Mouse (Mus musculus): ENCODE results near the gene Cox20. TPM values are rescaled to one million over a fixed set of nuclear protein-coding genes. Genes with fewer than 3 reads are reported as not detected.
"Not testable (repeated sequence)": the region's sequence is repeated elsewhere in the genome, so short reads cannot be mapped to it uniquely, and the experiment has no call there.

Gene Cox20
- polyA plus RNA-seq, 1 experiment from 2014 or later: 129 TPM

GRCm38 (mm10) chr1:178341435-178341834, 22.5 kb downstream of the Cox20 start:
- H3K9me3 ChIP-seq (ENCODE audit: control insufficient read depth, low read length): no peaks in the 10 kb centered on the region
- H3K9ac ChIP-seq (replicated peaks; ENCODE audit: low read depth, low read length): no peak overlapping the region
- ATAC-seq: no peak
- 85% methylated on average over 3 of the region's 3 CpGs for WGBS
- no peak overlapping the region for H3K4me2 ChIP-seq (ENCODE audit: low read length)
- H3K36me3 ChIP-seq (ENCODE audit: control insufficient read depth, insufficient read depth): no peaks in the 10 kb centered on the region
- H3K4me3 ChIP-seq (replicated peaks; ENCODE audit: low read length): no peak overlapping the region
- no peak overlapping the region for H3K27ac ChIP-seq (ENCODE audit: low read length)
- peaks cover 4% of the 10 kb centered on the region for H3K4me1 ChIP-seq (replicated peaks; ENCODE audit: control insufficient read depth, insufficient read depth, low read length)
- no peaks in the 10 kb centered on the region for H3K27me3 ChIP-seq (replicated peaks; ENCODE audit: control insufficient read depth, insufficient read depth, low read length)

- H3K4me1 ChIP-seq (replicated peaks; ENCODE audit: control insufficient read depth, insufficient read depth, low read length): peaks cover 4% of the 10 kb centered on the region
- no peaks in the 10 kb centered on the region for H3K9me3 ChIP-seq (ENCODE audit: control insufficient read depth, low read length)
- H3K27ac ChIP-seq (ENCODE audit: low read length): no peak overlapping the region
- H3K4me3 ChIP-seq (replicated peaks; ENCODE audit: low read length): no peak overlapping the region
- 63% methylated on average over 1 of the region's 1 CpGs for WGBS
- H3K27me3 ChIP-seq (replicated peaks; ENCODE audit: control insufficient read depth, insufficient read depth, low read length): no peaks in the 10 kb centered on the region
- ATAC-seq: no peak
- H3K36me3 ChIP-seq (ENCODE audit: control insufficient read depth, insufficient read depth): no peaks in the 10 kb centered on the region
- no peak overlapping the region for H3K4me2 ChIP-seq (ENCODE audit: low read length)
- H3K9ac ChIP-seq (replicated peaks; ENCODE audit: low read depth, low read length): no peak overlapping the region
Measured at GRCm38 (mm10) chr1:178342063-178342462, 23.1 kb downstream of the Cox20 start.

DNA sequence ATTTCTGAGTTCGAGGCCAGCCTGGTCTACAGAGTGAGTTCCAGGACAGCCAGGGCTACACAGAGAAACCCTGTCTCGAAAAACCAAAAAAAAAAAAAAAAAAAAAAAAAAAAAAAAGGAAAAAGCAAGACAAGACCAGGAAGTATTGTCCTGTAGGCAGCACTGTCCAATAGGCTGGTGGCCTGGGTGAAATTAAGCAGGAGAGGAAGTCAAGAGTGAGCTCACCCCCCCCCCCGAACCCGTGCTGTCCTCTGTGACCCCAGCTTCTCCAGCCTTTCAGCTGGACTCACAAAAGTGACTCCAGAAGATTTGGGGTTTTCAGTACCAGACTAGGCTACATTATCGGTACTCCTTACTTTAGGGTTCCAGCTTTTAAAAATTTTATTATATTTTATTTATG, 23.7 kb downstream of the Cox20 start:
- WGBS: 88% methylated on average over 4 of the region's 5 CpGs
- Histone ChIP-seq H3K36me3 (ENCODE audit: control insufficient read depth, insufficient read depth) (no peaks in the 10 kb centered on the region), H3K27me3 (replicated peaks; ENCODE audit: control insufficient read depth, insufficient read depth, low read length) (no peaks in the 10 kb centered on the region), H3K27ac (ENCODE audit: low read length) (no peak overlapping the region), H3K4me2 (ENCODE audit: low read length) (no peak overlapping the region), H3K9me3 (ENCODE audit: control insufficient read depth, low read length) (no peaks in the 10 kb centered on the region), H3K4me3 (replicated peaks; ENCODE audit: low read length) (no peak overlapping the region), H3K9ac (replicated peaks; ENCODE audit: low read depth, low read length) (no peak overlapping the region), H3K4me1 (replicated peaks; ENCODE audit: control insufficient read depth, insufficient read depth, low read length) (peaks cover 4% of the 10 kb centered on the region)
- ATAC-seq: no peak

GRCm38 (mm10) chr1:178344071-178344805, 25.3 kb downstream of the Cox20 start:
- H3K27ac ChIP-seq (ENCODE audit: low read length); H3K27me3 ChIP-seq (replicated peaks; ENCODE audit: control insufficient read depth, insufficient read depth, low read length); ATAC-seq; H3K4me2 ChIP-seq (ENCODE audit: low read length); H3K9ac ChIP-seq (replicated peaks; ENCODE audit: low read depth, low read length); H3K4me3 ChIP-seq (replicated peaks; ENCODE audit: low read length); H3K36me3 ChIP-seq (ENCODE audit: control insufficient read depth, insufficient read depth); H3K4me1 ChIP-seq (replicated peaks; ENCODE audit: control insufficient read depth, insufficient read depth, low read length); H3K9me3 ChIP-seq (ENCODE audit: control insufficient read depth, low read length): not testable (repeated sequence)
- WGBS: 92% methylated on average over 10 of the region's 10 CpGs

GRCm38 (mm10) chr1:178350792-178351191, 31.9 kb downstream of the Cox20 start:
- Histone ChIP-seq H3K4me2 (ENCODE audit: low read length) (no peak overlapping the region), H3K4me3 (replicated peaks; ENCODE audit: low read length) (no peak overlapping the region), H3K9me3 (ENCODE audit: control insufficient read depth, low read length) (no peaks in the 10 kb centered on the region), H3K36me3 (ENCODE audit: control insufficient read depth, insufficient read depth) (no peaks in the 10 kb centered on the region), H3K27me3 (replicated peaks; ENCODE audit: control insufficient read depth, insufficient read depth, low read length) (no peaks in the 10 kb centered on the region), H3K4me1 (replicated peaks; ENCODE audit: control insufficient read depth, insufficient read depth, low read length) (no peaks in the 10 kb centered on the region), H3K27ac (ENCODE audit: low read length) (no peak overlapping the region), H3K9ac (replicated peaks; ENCODE audit: low read depth, low read length) (no peak overlapping the region)
- ATAC-seq: no peak
- WGBS: 93% methylated on average over 2 of the region's 2 CpGs

GRCm38 (mm10) chr1:178351643-178352042, 32.7 kb downstream of the Cox20 start:
- Histone ChIP-seq H3K27ac (ENCODE audit: low read length) (no peak overlapping the region), H3K36me3 (ENCODE audit: control insufficient read depth, insufficient read depth) (no peaks in the 10 kb centered on the region), H3K27me3 (replicated peaks; ENCODE audit: control insufficient read depth, insufficient read depth, low read length) (no peaks in the 10 kb centered on the region), H3K9ac (replicated peaks; ENCODE audit: low read depth, low read length) (no peak overlapping the region), H3K4me3 (replicated peaks; ENCODE audit: low read length) (no peak overlapping the region), H3K4me1 (replicated peaks; ENCODE audit: control insufficient read depth, insufficient read depth, low read length) (no peaks in the 10 kb centered on the region), H3K4me2 (ENCODE audit: low read length) (no peak overlapping the region), H3K9me3 (ENCODE audit: control insufficient read depth, low read length) (no peaks in the 10 kb centered on the region)
- ATAC-seq: no peak

- Histone ChIP-seq H3K4me2 (ENCODE audit: low read length) (no peak overlapping the region), H3K27ac (ENCODE audit: low read length) (no peak overlapping the region), H3K9me3 (ENCODE audit: control insufficient read depth, low read length) (no peaks in the 10 kb centered on the region), H3K27me3 (replicated peaks; ENCODE audit: control insufficient read depth, insufficient read depth, low read length) (no peaks in the 10 kb centered on the region), H3K4me1 (replicated peaks; ENCODE audit: control insufficient read depth, insufficient read depth, low read length) (no peaks in the 10 kb centered on the region), H3K4me3 (replicated peaks; ENCODE audit: low read length) (no peak overlapping the region), H3K9ac (replicated peaks; ENCODE audit: low read depth, low read length) (no peak overlapping the region), H3K36me3 (ENCODE audit: control insufficient read depth, insufficient read depth) (no peaks in the 10 kb centered on the region)
- WGBS: 62% methylated on average over 3 of the region's 3 CpGs
- ATAC-seq: no peak
Measured at GRCm38 (mm10) chr1:178354576-178354975, 35.6 kb downstream of the Cox20 start.

- Histone ChIP-seq H3K4me1 (replicated peaks; ENCODE audit: control insufficient read depth, insufficient read depth, low read length) (no peaks in the 10 kb centered on the region), H3K27ac (ENCODE audit: low read length) (no peak overlapping the region), H3K4me3 (replicated peaks; ENCODE audit: low read length) (no peak overlapping the region), H3K27me3 (replicated peaks; ENCODE audit: control insufficient read depth, insufficient read depth, low read length) (no peaks in the 10 kb centered on the region), H3K36me3 (ENCODE audit: control insufficient read depth, insufficient read depth) (no peaks in the 10 kb centered on the region), H3K9ac (replicated peaks; ENCODE audit: low read depth, low read length) (no peak overlapping the region), H3K9me3 (ENCODE audit: control insufficient read depth, low read length) (no peaks in the 10 kb centered on the region), H3K4me2 (ENCODE audit: low read length) (no peak overlapping the region)
- ATAC-seq: no peak
- WGBS: 62% methylated on average over 12 of the region's 12 CpGs
Measured at GRCm38 (mm10) chr1:178357776-178358710, 39.1 kb downstream of the Cox20 start.

DNA sequence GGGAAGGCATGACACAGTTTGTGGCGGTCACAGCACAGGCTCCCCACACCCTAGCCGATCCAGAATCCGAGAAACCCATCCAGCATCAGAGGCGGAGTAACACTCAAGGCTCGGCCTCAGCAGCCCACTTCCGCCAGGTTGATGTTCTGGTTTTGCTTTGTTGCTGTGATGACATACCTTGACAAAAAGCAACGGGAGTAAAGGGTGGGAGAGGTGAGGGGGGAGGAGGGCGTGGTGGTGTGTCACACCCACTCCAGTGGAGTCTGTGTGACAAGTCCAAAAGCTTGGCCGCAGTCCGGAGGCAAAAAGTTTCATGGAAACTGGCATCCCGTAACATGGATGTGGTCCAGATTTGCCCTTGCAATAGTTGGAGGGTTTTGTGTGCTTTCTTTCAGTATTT, 41.3 kb downstream of the Cox20 start:
- Histone ChIP-seq H3K9me3 (ENCODE audit: control insufficient read depth, low read length) (no peaks in the 10 kb centered on the region), H3K4me3 (replicated peaks; ENCODE audit: low read length) (no peak overlapping the region), H3K9ac (replicated peaks; ENCODE audit: low read depth, low read length) (no peak overlapping the region), H3K27me3 (replicated peaks; ENCODE audit: control insufficient read depth, insufficient read depth, low read length) (no peaks in the 10 kb centered on the region), H3K36me3 (ENCODE audit: control insufficient read depth, insufficient read depth) (no peaks in the 10 kb centered on the region), H3K4me2 (ENCODE audit: low read length) (no peak overlapping the region), H3K27ac (ENCODE audit: low read length) (no peak overlapping the region), H3K4me1 (replicated peaks; ENCODE audit: control insufficient read depth, insufficient read depth, low read length) (no peaks in the 10 kb centered on the region)
- ATAC-seq: no peak
- 87% methylated on average over 11 of the region's 11 CpGs for WGBS
